ENCODE assay signal across 7 mouse cellular contexts in the genomic region with DNA sequence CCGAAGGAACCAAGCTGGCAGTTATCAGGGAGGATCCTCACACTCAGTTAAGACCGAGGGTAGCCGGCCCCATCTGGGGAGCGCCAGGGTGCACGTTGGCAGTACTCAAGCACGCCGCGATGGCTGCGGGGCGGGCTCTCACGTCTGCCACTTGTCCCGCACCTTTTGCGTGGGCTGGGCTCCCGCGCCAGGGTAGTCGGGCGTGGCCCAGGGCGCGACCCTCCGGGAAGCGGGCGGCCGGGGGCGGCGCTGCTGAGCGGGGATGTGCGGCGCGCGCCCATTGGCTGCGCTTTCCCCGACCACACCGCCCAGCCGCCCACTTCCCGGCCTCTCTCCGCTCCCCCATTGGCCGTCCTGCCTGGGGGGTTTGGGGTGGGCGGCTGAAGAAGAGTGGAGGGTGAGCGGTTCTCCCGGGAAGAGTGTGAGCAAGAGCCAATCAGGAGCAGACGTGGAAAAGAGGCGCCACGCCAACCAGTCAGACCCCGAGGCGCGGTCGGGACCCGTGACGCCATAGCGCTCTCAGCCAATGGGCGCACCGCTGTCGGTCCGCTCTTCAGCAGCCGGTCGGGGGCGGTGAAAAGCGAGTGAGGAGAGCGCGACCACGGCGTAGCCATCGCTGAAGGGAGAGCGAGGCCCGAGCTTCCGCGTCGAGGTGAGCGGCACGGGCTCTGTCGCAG. TPM values are rescaled to one million over a fixed set of nuclear protein-coding genes. Genes with fewer than 3 reads are reported as not detected.
A peak's percentile ranks its signal among the peaks of the same experiment; 100 is the strongest.
DNase-seq lines count a peak whose midpoint lies in the region; ATAC-seq lines count a peak whose summit lies in the region.

Far1 (plus strand) TSS at position 549 of the 677 bp plus-strand sequence.

- under 1% methylated on average over 66 of the region's 71 CpGs for WGBS in intestine, embryonic 16.5 days
- WGBS in midbrain, embryonic 11.5 days, result under 1% methylated on average over 70 of the region's 71 CpGs

- DNase-seq in adrenal gland, adult 2 months, result peak; percentile 99
- peak; percentile 97 for DNase-seq in embryo, embryonic 11.5 days (ENCODE audit: low read depth, low spot score)
- peak; percentile 96 to 99 for DNase-seq in gastrocnemius, postnatal 4 days (ENCODE audit: low spot score in 2 of 2)
- DNase-seq in left cerebral cortex, postnatal 36 days (ENCODE audit: low spot score in 2 of 2), result peak; percentile 100
- peak; percentile 99 for DNase-seq in midbrain, embryonic 11.5 days (ENCODE audit: low spot score, missing footprints)
- peak; percentile 97 for DNase-seq in skeletal muscle tissue, adult 2 months (ENCODE audit: low read depth, low spot score)

- peak within 1 kb of the TSS; percentile 96 for H3K4me2 ChIP-seq in intestine, embryonic 16.5 days (ENCODE audit: low read depth, low read length)
- peak within 1 kb of the TSS; percentile 66 for H3K4me2 ChIP-seq in midbrain, embryonic 11.5 days

- no peaks in the 10 kb centered on the region for H3K9me3 ChIP-seq in intestine, embryonic 16.5 days (ENCODE audit: control insufficient read depth, low read length)
- no peaks in the 10 kb centered on the region for H3K9me3 ChIP-seq in midbrain, embryonic 11.5 days (ENCODE audit: control insufficient read depth, low read length)

- H3K36me3 ChIP-seq in intestine, embryonic 16.5 days (ENCODE audit: control insufficient read depth, insufficient read depth, low read length), result no peaks in the 10 kb centered on the region
- H3K36me3 ChIP-seq in midbrain, embryonic 11.5 days (ENCODE audit: control insufficient read depth, insufficient read depth, low read length), result no peaks in the 10 kb centered on the region

- ATAC-seq in intestine, embryonic 16.5 days, result peak; percentile 99
- ATAC-seq in midbrain, embryonic 11.5 days (ENCODE audit: low FRiP score), result peak; percentile 99

- H3K27me3 ChIP-seq in intestine, embryonic 16.5 days (replicated peaks; ENCODE audit: control insufficient read depth, insufficient read depth, low read length), result no peaks in the 10 kb centered on the region
- H3K27me3 ChIP-seq in midbrain, embryonic 11.5 days (ENCODE audit: control insufficient read depth, insufficient read depth, low read length), result no peaks in the 10 kb centered on the region

- H3K9ac ChIP-seq in intestine, embryonic 16.5 days (ENCODE audit: low read depth, low read length), result peak within 1 kb of the TSS; percentile 94
- H3K9ac ChIP-seq in midbrain, embryonic 11.5 days (ENCODE audit: low read length), result peak within 1 kb of the TSS; percentile 83

- H3K4me1 ChIP-seq in intestine, embryonic 16.5 days (ENCODE audit: control insufficient read depth, insufficient read depth, low read length), result peaks cover 13% of the 10 kb centered on the region
- peaks cover 12% of the 10 kb centered on the region; the same call in 1 of the 2 replicates for H3K4me1 ChIP-seq in midbrain, embryonic 11.5 days (ENCODE audit: control insufficient read depth, insufficient read depth, low read length)

- peak within 1 kb of the TSS; percentile 91 for H3K27ac ChIP-seq in intestine, embryonic 16.5 days (ENCODE audit: low read length)
- H3K27ac ChIP-seq in midbrain, embryonic 11.5 days (ENCODE audit: low read depth, low read length), result peak within 1 kb of the TSS; percentile 87

- peak within 1 kb of the TSS; percentile 98 for H3K4me3 ChIP-seq in intestine, embryonic 16.5 days (ENCODE audit: low read length)
- H3K4me3 ChIP-seq in midbrain, embryonic 11.5 days (ENCODE audit: low read depth, low read length), result peak within 1 kb of the TSS; percentile 77

- intact Hi-C loops in left cerebral cortex, postnatal 36 days (cut with DNase I), result loop anchor here (10.0 kb wide), 1 partner anchor 139 kb away; no protein-coding TSS in a partner anchor

RNA-seq across cellular contexts. Expression of gene Far1, which starts in this region (rescaled TPM):
- total RNA-seq in adrenal gland, adult 2 months (2021), result 10 to 100 TPM; 44.2 to 51.0 TPM
- 1.3 and 2.9 TPM in 2 replicates for polyA plus RNA-seq in adrenal gland, adult 2 months (2012; rRNA removed)
- 10 to 100 TPM; 42.2 to 47.1 TPM for total RNA-seq in gastrocnemius, postnatal 4 days (2021)
- 42.0 and 44.1 TPM in 2 replicates for polyA plus RNA-seq in intestine, embryonic 16.5 days (2015; fragmentation: Nextera tagmentation; extraction: Ambion mirVana)
- total RNA-seq in left cerebral cortex, postnatal 36 days (2021), result 100 to 1,000 TPM in 1 of 2 experiments, 10 to 100 TPM in 1; 92.2 to 143 TPM
- 91.5 and 97.8 TPM in 2 replicates for polyA plus RNA-seq in midbrain, embryonic 11.5 days (2014; fragmentation: Nextera tagmentation; extraction: Ambion mirVana)

Comparison
In these comparisons a context has a peak if more than half of its experiments do, and no peak if none do; other contexts are left out.
1. Peak in every context shown above with its lines: DNase-seq, ATAC-seq, H3K4me3 ChIP-seq and H3K27ac ChIP-seq.
2. RNA of gene Far1 (polyA plus RNA-seq): 91.5 to 97.8 TPM in midbrain, embryonic 11.5 days and 42.0 to 44.1 TPM in intestine, embryonic 16.5 days; 1.3 to 2.9 TPM in adrenal gland, adult 2 months; every median in the first group is over 10 times any median in the second.